Mouse (Mus musculus) kidney, adult 11 months (tissue): ENCODE measurements at regions not wholly inside any gene's neighbourhood (a gene's known extent, or its start where the extent isn't known, plus 50 kb on each side); places are given as distances from the start of the nearest gene placed in this dataset.

Experiments
- DNase-seq: peaks from one replicate; pipeline ENCODE4 v3.0.0; 2022

- no peak for DNase-seq
These were observed 252.1 kb upstream of the Prok2 start for GRCm38 (mm10) chr6:99978164-99978746.

- DNase-seq: no peak
These were observed 250.0 kb upstream of the Prok2 start for GRCm38 (mm10) chr6:99976144-99976543.

- no peak for DNase-seq
These were observed 249.3 kb upstream of the Prok2 start for GRCm38 (mm10) chr6:99975486-99975885.

- DNase-seq: peak; percentile 75
These were observed 248.3 kb upstream of the Prok2 start for GRCm38 (mm10) chr6:99974464-99974863.

GRCm38 (mm10) chr6:99971376-99971775 is 245.2 kb upstream of the Prok2 start:
- no peak for DNase-seq

- DNase-seq: no peak
These were observed 242.7 kb upstream of the Prok2 start for GRCm38 (mm10) chr6:99968889-99969288.

DNA sequence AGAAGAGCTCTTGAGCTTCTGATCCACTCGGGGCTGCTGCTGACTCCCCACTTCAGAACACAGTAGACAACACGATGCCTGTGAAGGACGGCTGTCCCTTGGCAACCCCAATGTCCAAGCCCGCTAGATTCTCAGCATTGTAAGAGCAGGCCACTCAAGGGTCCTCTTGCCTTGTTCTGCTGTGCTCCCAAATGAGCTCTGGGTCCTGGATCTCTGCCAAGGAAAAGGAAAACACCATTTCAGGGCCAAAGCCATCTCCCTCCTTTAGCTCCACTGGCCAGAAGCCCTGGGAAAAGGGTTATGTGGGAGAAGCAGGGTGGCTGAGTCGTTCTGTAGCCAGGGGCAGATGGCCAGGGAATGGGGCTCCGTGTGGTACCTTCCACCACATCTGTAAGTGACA is 241.3 kb upstream of the Prok2 start:
- DNase-seq: no peak

DNA sequence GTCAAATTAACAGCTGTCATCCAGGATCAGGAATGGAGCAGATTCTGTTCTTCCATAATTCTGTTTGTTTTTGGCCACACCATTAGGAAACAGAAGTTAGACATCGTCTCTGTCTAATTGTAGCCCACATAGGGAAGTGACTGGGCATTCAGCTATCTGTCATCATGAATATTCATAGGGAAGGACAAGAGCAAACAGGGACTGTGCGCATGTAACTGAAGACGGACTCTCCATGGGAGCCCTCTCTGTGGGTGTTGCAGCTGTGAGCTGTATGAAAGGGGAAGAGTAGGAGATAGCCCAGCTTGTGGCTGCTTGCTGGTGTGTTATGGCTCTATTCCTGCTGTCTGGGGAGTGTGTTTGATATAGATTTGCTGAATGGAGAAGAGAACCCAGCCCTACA is 238.3 kb upstream of the Prok2 start:
- DNase-seq: no peak

DNA sequence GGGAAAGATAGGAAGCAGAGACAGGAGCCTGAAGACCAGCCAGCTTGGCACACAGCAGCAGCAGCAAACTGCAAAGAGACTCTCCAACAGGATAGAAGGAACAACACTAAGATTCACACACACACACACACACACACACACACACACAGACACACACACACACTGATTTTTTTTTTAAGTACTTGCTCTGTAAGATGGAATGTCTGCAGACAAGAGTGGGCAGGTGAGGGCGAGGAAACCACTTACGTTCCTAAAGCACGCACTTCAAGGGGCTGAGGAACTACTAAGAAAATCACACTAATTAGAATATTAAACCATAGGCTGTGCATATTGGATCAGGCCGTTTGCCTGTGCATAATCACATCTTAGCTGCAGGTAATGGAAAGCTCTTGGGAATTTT is 237.8 kb upstream of the Prok2 start:
- no peak for DNase-seq

DNA sequence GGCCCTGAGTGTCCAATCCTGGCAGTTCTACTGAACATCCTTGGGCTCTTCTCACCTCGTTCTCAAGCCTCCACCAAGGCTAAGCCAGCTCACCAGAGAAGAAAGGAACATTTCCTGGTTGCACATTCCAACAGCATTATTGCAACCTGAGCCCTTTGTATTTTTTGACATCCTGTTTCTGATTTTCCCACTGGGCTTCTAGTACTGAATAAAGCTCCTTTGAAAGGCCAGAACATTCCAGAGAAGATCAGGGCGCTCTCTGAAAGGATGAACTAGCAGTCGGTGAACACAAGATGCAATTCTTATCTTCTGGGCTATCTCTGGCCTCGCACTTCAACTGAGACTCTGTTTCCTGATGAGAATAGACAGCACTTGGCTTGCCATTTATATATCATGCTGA is 233.2 kb upstream of the Prok2 start:
- no peak for DNase-seq

GRCm38 (mm10) chr6:99954832-99955830 is 228.9 kb upstream of the Prok2 start:
- peak; percentile 27 for DNase-seq

GRCm38 (mm10) chr6:99953980-99954776 is 228.0 kb upstream of the Prok2 start:
- DNase-seq: no peak

- DNase-seq: no peak
These were observed 224.6 kb upstream of the Prok2 start for GRCm38 (mm10) chr6:99950811-99951210.

DNA sequence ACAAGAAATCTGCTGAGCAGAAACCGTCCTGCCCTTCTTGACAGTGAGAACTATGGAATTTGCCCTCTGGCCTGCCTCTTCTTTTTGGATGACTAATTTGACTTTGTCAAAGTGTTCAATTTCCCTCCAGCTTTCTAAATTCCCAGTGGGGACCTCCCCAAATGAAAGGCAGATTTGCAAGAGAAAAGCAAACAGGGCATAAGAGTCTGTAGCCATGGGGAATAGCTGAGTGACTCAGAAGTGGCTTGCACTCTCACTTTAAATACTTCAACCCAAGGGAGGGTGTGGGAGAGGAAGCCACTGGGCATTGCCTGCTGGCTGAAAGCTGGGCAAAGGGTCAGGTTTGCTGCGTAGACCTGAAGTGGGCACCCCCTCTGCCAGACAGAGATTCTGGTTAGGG is 220.7 kb upstream of the Prok2 start:
- DNase-seq: no peak

DNA sequence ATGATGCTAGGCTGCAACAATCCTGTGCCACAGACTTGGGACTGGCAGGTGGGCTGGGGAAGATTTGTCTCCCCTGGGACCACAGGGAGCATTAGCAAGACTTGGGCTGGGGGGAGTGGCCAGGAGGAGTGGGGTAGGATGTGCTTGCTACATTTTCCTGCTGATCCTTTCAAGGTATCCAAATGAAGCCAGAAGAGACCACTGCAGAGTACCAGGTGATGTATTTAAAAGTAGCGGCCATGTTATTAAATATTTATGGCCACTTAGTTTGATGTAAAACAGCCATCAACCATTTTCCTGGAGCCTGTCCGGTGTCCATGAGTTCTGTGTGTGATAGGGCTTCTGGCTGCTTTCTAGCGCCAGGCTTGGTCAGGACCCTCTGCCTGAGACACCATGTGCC is 220.3 kb upstream of the Prok2 start:
- DNase-seq: no peak

GRCm38 (mm10) chr6:99945691-99946090 is 219.5 kb upstream of the Prok2 start:
- DNase-seq: no peak

- no peak for DNase-seq
These were observed 216.8 kb upstream of the Prok2 start for GRCm38 (mm10) chr6:99942958-99943357.

DNA sequence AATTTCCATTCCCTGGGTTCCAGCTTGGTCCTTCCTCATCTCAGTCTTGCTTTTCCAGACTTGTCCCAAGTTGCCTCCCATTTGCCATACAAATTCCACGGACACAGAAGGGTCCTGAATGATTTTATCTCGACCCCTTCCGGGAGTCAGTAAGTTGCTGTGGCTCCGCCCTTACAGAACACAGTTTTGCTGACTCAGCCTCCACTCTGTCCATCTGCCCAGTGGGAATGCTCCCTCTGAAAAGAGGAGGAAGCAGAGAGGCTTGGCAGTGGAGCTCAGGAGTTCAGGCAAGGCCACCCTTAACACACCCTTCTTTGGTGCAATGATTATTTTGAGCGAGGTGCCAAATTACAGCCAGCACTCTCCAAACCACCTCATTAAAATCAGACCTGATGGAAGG is 213.9 kb upstream of the Prok2 start:
- no peak for DNase-seq

DNA sequence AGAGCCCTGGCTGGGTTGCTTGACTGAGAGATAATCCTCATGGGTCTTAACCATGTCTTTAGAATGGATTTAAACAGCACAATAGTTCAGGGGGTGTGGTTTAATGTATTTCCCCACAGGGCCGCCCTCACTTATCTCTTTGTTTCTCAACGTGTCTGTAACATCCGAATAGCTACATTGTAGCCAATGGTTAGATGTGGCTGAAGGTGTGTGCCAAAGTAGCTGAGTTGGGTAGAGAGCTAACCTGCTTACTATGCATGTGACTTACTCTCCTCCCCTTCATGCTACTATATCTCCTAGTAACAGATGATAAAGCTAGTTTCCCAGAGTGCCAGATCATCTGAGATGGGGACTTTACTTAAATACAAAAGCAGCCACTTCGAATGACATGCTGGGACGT is 213.2 kb upstream of the Prok2 start:
- DNase-seq: no peak

DNA sequence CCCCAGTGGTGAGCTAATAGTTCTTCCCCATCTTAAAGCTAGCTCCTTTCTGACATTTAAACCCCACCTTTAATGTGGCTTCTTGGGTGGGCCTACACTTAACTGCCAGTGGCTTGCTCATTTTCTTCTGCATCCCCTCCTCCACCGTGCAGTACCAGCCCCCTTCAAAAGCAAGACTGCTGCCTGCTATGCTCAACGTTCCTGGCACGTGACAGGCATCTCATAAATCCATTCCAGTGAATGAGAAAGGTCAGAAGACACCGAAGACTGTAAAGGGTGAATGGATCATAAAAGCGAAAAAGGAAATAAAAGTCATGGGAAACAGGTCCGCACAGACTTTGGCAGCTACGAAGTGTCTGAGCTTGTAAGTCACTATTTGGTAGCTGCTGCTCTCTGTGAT is 212.8 kb upstream of the Prok2 start:
- no peak for DNase-seq

GRCm38 (mm10) chr6:99936716-99937115 is 210.5 kb upstream of the Prok2 start:
- peak; percentile 25 for DNase-seq

- no peak for DNase-seq
These were observed 209.2 kb upstream of the Prok2 start for GRCm38 (mm10) chr6:99935373-99935772.

GRCm38 (mm10) chr6:99934394-99934793 is 208.2 kb upstream of the Prok2 start:
- DNase-seq: peak; percentile 58

DNA sequence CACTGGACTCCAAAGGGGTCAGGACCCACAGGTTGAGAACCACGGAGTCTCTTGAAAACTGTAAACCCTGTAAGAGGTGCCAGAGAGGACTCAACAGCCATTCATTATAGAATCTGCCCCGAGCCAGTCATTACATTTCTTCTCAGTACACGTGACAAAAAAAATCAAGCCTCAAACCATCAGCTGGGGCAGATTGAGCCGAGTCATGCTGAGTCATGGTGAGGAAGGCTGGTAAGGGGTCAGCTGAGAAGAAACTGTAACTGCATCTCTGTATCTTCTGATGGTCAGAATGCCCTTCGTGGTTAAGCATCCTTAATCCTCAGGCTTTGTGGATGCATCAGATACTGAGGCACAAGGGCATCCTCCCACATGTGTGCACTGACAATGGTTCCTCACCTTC is 207.2 kb upstream of the Prok2 start:
- DNase-seq: no peak
